Mouse (Mus musculus) forelimb bud, embryonic 11.5 days (tissue): ENCODE data around the gene Zbtb39.
"Not testable (repeated sequence)": the region's sequence is repeated elsewhere in the genome, so short reads cannot be mapped to it uniquely, and the experiment has no call there.

Experiments used
- DNase-seq: peaks from one replicate; pipeline ENCODE4 v3.0.0-alpha.2; 2012; ENCODE audit warnings: low read depth, low spot score

Gene Zbtb39

GRCm38 (mm10) chr10:127737552-127737951, 1.8 kb upstream of the Zbtb39 start:
- no peak for DNase-seq

DNA sequence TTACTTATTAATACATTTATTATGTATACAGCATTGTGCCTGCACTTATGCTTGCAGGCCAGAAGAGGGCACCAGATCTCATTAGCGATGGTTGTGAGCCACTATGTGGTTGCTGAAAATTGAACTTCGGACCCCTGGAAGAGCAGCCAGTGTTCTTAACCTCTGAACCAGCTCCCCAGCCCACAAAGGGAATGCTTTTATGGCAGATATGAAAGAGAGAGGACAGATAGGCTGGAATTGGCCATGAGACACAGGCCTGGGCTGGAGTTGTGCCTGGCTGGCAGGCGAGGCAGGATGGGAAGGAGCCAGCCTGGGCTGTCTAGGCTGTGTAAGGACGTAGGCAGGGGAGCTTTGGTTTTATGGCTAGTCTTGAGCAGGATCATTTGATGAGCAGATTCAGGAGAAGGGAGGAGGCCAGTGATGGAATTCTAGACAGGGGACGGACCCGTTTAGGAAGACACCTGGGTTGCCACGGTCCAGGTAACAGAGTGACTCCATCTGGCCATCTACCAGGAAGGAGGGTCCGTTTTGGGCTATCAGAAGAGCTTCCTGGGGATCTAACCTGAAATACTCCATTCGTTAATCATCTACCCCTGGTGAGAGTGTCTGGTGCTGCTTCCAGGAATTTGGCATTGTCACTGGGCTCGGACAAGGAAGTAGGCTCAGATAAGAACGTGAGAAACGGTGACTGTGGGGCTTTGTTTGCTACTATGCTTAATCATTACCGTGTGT, 1.0 kb upstream of the Zbtb39 start:
- peak; percentile 57 for DNase-seq

GRCm38 (mm10) chr10:127739661-127740161, 373 bp downstream of the Zbtb39 start:
- DNase-seq, result no peak

GRCm38 (mm10) chr10:127744661-127745060, 5.3 kb downstream of the Zbtb39 start:
- DNase-seq, result peak; percentile 38

GRCm38 (mm10) chr10:127745886-127746285, 6.5 kb downstream of the Zbtb39 start:
- DNase-seq, result no peak

GRCm38 (mm10) chr10:127747254-127747653, 7.9 kb downstream of the Zbtb39 start:
- DNase-seq, result no peak

- no peak for DNase-seq
Observed at GRCm38 (mm10) chr10:127748847-127749612, 9.7 kb downstream of the Zbtb39 start.

DNA sequence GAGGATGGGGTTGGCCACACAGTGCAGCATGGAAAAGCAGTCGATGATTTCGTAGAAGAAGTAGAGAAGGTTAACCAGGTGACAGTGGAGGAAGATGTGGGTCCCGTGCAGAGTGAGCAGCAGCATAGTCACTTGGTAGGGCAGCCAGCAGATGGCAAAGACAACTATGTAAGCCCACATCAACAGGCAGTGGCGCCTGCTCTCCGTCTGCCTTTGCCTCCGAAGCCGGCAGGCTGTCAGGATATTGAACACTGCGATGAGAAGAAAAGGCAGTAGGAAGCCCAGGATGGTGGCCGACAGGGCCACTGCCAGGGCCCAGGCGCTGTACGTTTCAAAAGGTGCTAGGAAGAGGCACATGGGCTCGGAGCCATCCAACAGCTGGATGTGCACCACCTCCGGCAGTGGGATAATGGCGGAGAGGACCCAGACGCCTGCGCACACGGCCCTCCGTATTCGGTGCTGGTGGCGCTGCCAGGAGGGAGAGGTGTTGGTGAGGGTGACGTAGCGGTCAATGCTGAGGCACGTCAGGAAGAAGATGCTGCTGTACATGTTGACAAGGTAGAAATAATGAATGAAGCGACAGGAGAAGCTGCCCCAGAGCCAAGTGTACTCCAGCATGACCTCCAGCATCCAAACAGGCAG, 10.9 kb downstream of the Zbtb39 start:
- no peak for DNase-seq

- DNase-seq, result no peak
Observed at GRCm38 (mm10) chr10:127751548-127751947, 12.2 kb downstream of the Zbtb39 start, which contains the start of gene Gpr182. Gpr182 (minus strand) TSS chr10:127751732.

DNA sequence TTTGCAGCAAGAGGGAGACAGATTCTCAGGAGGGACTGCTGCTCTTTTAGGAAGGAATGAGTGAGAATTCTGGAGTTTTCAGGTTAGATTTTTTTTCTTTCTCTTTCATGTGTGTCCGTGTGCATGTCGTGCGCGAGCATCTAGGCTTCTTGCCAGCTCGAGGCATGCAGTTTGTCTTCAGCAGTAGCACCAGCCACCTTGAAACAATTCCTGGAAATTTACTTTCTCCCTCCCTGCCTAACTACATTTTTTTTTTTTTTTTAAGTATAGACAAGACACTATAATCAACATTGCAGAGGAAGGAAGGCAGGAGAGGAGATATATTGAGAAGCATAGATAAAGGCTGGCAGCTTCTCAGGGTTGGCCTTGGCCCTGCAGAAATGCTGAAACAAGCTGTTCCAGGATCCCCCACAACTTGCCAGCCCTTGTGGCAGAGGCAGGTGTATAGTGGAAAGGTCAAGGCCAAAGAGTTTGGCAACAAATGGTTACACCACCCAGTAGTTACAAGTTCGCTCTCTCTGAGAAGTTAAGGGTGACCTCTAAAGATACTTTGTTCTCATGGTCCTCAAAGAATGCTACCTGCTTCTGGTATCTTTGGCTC, 15.3 kb downstream of the Zbtb39 start:
- DNase-seq, result no peak

DNA sequence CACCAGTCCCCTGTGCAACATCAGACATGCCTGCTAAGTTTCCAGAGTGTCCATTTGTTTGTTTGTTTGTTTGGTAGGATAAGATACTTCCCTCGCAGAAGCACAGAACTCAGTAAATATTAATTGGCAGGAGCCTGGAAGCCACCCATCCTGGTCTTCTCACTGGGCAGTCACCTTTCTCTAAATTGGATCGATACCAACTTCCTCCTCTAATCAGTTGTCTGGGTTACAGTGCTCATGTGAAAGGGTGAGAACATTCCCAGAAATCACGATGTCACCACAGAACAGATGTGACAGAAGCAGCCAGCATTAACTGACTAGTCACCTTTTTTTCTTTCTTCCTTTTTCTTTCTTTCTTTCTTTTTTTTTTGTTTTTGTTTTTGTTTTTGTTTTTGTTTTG, 15.9 kb downstream of the Zbtb39 start:
- no peak for DNase-seq

DNA sequence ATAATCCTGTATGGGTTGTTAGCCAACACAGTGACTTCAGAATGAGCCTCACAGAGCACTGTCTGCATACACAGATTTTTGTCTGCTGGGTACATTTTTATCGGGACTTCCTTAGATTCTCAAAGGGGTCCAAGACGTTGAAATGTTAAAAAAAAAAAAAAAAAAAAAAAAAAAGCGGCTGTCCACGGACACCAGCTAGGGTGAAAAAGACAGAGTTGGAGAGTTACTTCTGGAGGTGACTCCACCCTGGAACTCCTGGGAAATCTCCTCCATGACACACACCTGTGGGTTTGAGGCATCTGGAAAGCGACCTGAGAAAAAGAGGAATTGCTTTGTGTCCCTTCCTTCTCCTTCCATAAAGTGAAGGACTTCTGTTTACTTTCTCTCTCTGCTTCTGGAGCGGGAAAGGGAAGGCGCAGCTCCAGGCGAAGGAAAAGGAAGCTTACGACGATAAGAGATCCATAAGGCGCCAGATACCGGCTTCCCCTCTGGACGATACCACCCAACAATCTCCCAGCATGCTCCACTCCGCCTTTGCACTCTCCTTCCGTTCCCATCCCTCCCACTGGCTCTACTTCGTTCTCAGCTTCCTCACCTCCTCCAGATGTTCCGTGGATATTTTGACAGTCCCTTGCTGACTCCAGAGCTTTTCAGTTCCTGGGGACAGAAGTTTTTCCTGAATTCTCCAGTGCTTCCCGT, 16.6 kb downstream of the Zbtb39 start:
- no peak for DNase-seq

- DNase-seq, result no peak
Observed at GRCm38 (mm10) chr10:127759181-127760110, 20.1 kb downstream of the Zbtb39 start, which contains the start of the genes Rdh1 and Rdh16f1. Rdh1 (plus strand) TSS chr10:127759721. Rdh16f1 (plus strand) TSS chr10:127759787.

- DNase-seq, result not testable (repeated sequence)
Observed at GRCm38 (mm10) chr10:127762926-127763325, 23.6 kb downstream of the Zbtb39 start.

GRCm38 (mm10) chr10:127763914-127764680, 24.8 kb downstream of the Zbtb39 start:
- no peak for DNase-seq

DNA sequence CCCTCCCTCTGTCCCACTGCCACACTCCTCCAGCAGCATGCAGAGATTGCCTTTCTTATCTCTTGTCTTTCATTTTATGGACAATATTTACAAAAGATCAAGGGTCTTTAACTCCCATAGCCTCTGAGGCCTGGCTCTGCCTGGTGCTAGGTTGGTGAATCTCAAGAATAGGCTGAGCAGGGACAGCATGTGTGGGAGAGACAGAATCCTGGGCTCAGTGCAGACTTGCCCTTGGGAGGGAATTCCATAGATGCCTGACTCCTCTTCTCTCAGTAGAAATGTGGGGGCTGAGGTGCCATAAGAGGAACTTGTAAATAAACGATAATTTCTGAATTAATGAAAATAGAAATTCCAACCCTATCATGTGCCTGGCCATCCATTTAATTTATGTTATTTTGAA, 27.2 kb downstream of the Zbtb39 start:
- no peak for DNase-seq

DNA sequence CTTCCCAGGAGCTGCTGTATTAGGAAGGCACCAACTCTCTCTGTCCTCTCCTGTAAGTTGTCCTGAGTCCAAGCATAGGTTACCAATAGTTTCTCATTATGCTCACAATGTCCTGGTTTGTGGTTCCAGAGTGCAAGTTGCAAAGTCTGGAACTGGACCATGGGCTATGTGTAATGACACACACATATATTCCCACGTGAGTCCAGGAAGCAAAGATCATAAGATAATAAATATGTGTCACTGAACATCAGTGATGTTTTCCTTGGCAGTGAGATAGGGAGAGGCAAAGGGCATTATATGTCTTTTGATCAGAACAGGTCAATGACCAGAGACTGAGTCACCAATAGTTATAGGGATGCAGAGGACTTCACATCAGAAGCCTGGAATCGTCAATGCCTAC, 36.7 kb downstream of the Zbtb39 start, which contains the start of gene Rdh9:
Rdh9 (plus strand) TSS at position 376 of the 400 bp plus-strand sequence.
- no peak for DNase-seq

DNA sequence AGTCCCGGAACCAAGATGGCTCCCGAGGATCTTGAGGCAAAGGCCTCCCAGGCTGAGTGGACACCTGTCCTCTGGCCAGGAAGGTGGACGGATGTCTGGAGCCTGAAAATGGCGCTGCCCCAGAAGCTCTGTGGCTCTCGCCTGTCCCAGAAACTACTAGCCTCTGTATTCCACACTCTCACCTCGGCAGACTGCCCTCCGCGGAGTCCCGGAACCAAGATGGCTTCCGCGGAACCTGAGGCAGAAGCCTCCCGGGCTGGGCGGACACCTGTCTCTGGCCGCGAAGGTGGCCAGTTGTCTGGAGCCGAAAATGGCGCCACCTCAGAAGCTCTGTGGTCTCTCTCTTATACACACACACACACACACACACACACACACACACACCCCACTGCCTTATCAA, 43.0 kb downstream of the Zbtb39 start:
- not testable (repeated sequence) for DNase-seq

DNA sequence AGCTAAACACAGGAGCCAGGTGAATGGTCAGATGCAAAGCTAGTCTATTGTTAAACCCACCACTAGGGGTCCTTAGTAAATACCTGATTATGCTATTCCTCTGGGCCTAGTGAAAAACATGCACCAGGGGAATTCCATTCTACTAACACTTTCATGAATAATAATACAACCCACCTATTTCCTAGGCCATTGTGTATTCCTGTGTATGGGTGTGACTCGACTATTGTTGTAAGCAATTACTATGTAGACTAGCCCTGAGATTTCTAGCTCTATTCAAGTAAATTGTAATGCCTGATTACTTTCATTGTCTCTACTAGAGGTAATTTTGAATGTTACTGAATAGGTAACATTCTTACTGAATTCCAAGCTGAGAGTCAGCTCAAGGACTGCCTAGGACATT, 46.1 kb downstream of the Zbtb39 start:
- not testable (repeated sequence) for DNase-seq
